Mouse (Mus musculus) lung, adult 2 months (tissue): ENCODE results near the gene Tspan17.

Experiments used
- CTCF ChIP-seq: fragments of 200-500 bp; IDR thresholded peaks from 2 replicates; pipeline ENCODE4 v1.5.1; 2011; ENCODE audit warnings: mild to moderate bottlenecking, low read length, control low read depth; ENCODE audit not compliant: insufficient read depth
- POLR2A ChIP-seq: fragments of 200-500 bp; IDR thresholded peaks from 2 replicates; pipeline ENCODE4 v1.6.1; 2011; ENCODE audit warnings: low read depth, mild to moderate bottlenecking, control low read depth, low read length, borderline replicate concordance; ENCODE audit errors: extremely low read depth

- TF ChIP-seq CTCF (no peak), POLR2A (no peak)
Observed at GRCm38 (mm10) chr13:54756156-54756712, 32.9 kb upstream of the Tspan17 start.
